Mouse (Mus musculus) limb, embryonic 12.5 days (tissue): ENCODE data around the gene Atg9b. TPM values are rescaled to one million over a fixed set of nuclear protein-coding genes. Genes with fewer than 3 reads are reported as not detected.
A peak's percentile ranks its signal among the peaks of the same experiment; 100 is the strongest.

Source experiments
- ATAC-seq: fragments of 200-750 bp; cut with Nextera tagmentation; 2 replicates; pipeline ENCODE4 v1.8.0; 2017; ENCODE audit warnings: low read depth, moderate TSS enrichment; ENCODE audit not compliant: insufficient number of reproducible peaks, insufficient read depth, low FRiP score, low TSS enrichment
- H3K27ac ChIP-seq: fragments of 300-500 bp; sonication (generic); 2 replicates; pipeline ENCODE4 v1.5.1; 2016; ENCODE audit warnings: mild to moderate bottlenecking, moderate library complexity
- H3K27me3 ChIP-seq: fragments of 300-500 bp; sonication (generic); 2 replicates; pipeline ENCODE4 v1.6.1; 2016; ENCODE audit warnings: mild to moderate bottlenecking, moderate library complexity
- H3K36me3 ChIP-seq: fragments of 300-500 bp; sonication (generic); 2 replicates; pipeline ENCODE4 v1.6.1; 2016; ENCODE audit warnings: mild to moderate bottlenecking, moderate library complexity
- H3K4me1 ChIP-seq: fragments of 300-500 bp; sonication (generic); replicated peaks from 2 replicates; pipeline ENCODE4 v1.6.1; 2016
- H3K4me2 ChIP-seq: fragments of 300-500 bp; sonication (generic); 2 replicates; pipeline ENCODE4 v1.6.1; 2016; ENCODE audit warnings: mild to moderate bottlenecking, moderate library complexity
- H3K4me3 ChIP-seq: fragments of 300-500 bp; sonication (generic); replicated peaks from 2 replicates; pipeline ENCODE4 v1.5.1; 2016; ENCODE audit warnings: mild to moderate bottlenecking
- H3K9ac ChIP-seq: fragments of 300-500 bp; sonication (generic); replicated peaks from 2 replicates; pipeline ENCODE4 v1.6.1; 2016; ENCODE audit warnings: mild to moderate bottlenecking, moderate library complexity
- H3K9me3 ChIP-seq: fragments of 300-500 bp; sonication (generic); 2 replicates; pipeline ENCODE4 v1.6.1; 2016; ENCODE audit warnings: mild to moderate bottlenecking, moderate library complexity
- WGBS: fragments of 180-500 bp; shearing (Covaris S2); methylation state at CpG from one replicate; pipeline ENCODE4 v1.1.7; 2016; 5-methylcytosine and 5-hydroxymethylcytosine counted together
- polyA plus RNA-seq: library from polyadenylated mRNA; unstranded; fragments of >200 nt; fragmentation: Nextera tagmentation; extraction: Ambion mirVana; gene quantifications from 2 replicates; pipeline ENCODE4 v1.2.1, GENCODE M21; 2016

Atg9b gene
- polyA plus RNA-seq, 1 experiment from 2014 or later: 0.46 TPM

- WGBS: under 1% methylated on average over 30 of the region's 30 CpGs
- H3K9ac ChIP-seq: no peak overlapping the region; the same call in 1 of the 2 replicates
- peak overlapping the region; percentile 93 for H3K4me2 ChIP-seq
- no peaks in the 10 kb centered on the region for H3K36me3 ChIP-seq
- no peak overlapping the region for H3K27ac ChIP-seq
- H3K4me3 ChIP-seq: peak overlapping the region; percentile 46
- no peaks in the 10 kb centered on the region for H3K9me3 ChIP-seq
- no peak for ATAC-seq
- H3K4me1 ChIP-seq: peaks cover 66% of the 10 kb centered on the region
- H3K27me3 ChIP-seq: peaks cover 81% of the 10 kb centered on the region
These were observed 43.4 kb downstream of the Atg9b start for GRCm38 (mm10) chr5:24348546-24348945.

GRCm38 (mm10) chr5:24348128-24348527 lies 43.8 kb downstream of the Atg9b start:
- Histone ChIP-seq H3K27me3 (peaks cover 76% of the 10 kb centered on the region), H3K4me1 (peaks cover 62% of the 10 kb centered on the region), H3K4me2 (peak overlapping the region; percentile 93), H3K36me3 (no peaks in the 10 kb centered on the region), H3K9ac (no peak overlapping the region; the same call in 1 of the 2 replicates), H3K9me3 (no peaks in the 10 kb centered on the region), H3K27ac (no peak overlapping the region), H3K4me3 (peak overlapping the region; percentile 46)
- under 1% methylated on average over 41 of the region's 41 CpGs for WGBS
- no peak for ATAC-seq

GRCm38 (mm10) chr5:24347186-24347875 lies 44.6 kb downstream of the Atg9b start:
- H3K9ac ChIP-seq: no peak overlapping the region
- peaks cover 54% of the 10 kb centered on the region for H3K4me1 ChIP-seq
- WGBS: 33% methylated on average over 7 of the region's 7 CpGs
- H3K9me3 ChIP-seq: no peaks in the 10 kb centered on the region
- H3K4me3 ChIP-seq: no peak overlapping the region
- no peaks in the 10 kb centered on the region for H3K36me3 ChIP-seq
- peak overlapping the region; percentile 93; the same call in 1 of the 2 replicates for H3K4me2 ChIP-seq
- peaks cover 68% of the 10 kb centered on the region for H3K27me3 ChIP-seq
- ATAC-seq: no peak
- H3K27ac ChIP-seq: no peak overlapping the region

- ATAC-seq: no peak
- Histone ChIP-seq H3K27me3 (peaks cover 66% of the 10 kb centered on the region), H3K4me1 (peaks cover 48% of the 10 kb centered on the region), H3K27ac (no peak overlapping the region), H3K36me3 (no peaks in the 10 kb centered on the region), H3K4me2 (no peak overlapping the region), H3K9me3 (no peaks in the 10 kb centered on the region), H3K9ac (no peak overlapping the region), H3K4me3 (no peak overlapping the region)
- 82% methylated on average over 7 of the region's 7 CpGs for WGBS
These were observed 45.6 kb downstream of the Atg9b start for GRCm38 (mm10) chr5:24346313-24346712.

GRCm38 (mm10) chr5:24344477-24345051 lies 47.4 kb downstream of the Atg9b start:
- Histone ChIP-seq H3K36me3 (no peaks in the 10 kb centered on the region), H3K27me3 (peaks cover 48% of the 10 kb centered on the region), H3K4me1 (peaks cover 37% of the 10 kb centered on the region), H3K4me3 (no peak overlapping the region), H3K4me2 (no peak overlapping the region), H3K9me3 (no peaks in the 10 kb centered on the region), H3K9ac (no peak overlapping the region), H3K27ac (no peak overlapping the region)
- ATAC-seq: no peak
- WGBS: 24% methylated on average over 12 of the region's 12 CpGs

DNA sequence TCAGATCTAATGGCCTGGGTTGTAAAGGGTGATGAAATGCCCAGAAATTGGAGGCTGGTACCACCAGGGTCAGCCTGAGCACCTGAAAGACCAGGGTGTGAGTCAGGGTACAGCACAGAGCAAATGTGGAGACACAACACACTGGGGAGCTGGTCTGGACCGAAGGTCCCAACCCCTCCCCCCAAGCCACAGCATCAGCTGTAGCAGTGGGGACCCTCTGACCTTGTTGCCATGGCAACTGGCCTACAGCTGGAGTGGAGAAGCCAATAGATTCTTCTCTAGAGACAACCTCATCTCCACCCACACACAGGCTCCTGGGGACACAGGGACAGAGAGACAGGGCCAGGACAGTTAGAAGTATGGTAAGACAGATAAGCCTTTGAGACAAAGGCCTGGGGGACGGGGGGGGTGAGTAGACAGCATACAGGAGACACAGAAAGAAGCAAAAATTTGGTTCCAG lies 47.9 kb downstream of the Atg9b start:
- 0 out of 2 replicates have a peak, but pooled peaks have one; percentile 37 for ATAC-seq
- 25% methylated on average over 2 of the region's 2 CpGs for WGBS
- Histone ChIP-seq H3K4me3 (no peak overlapping the region), H3K9me3 (no peaks in the 10 kb centered on the region), H3K4me1 (peaks cover 32% of the 10 kb centered on the region), H3K4me2 (no peak overlapping the region), H3K27me3 (peaks cover 43% of the 10 kb centered on the region), H3K27ac (no peak overlapping the region), H3K9ac (no peak overlapping the region), H3K36me3 (no peaks in the 10 kb centered on the region)

GRCm38 (mm10) chr5:24343379-24343778 lies 48.6 kb downstream of the Atg9b start:
- H3K27me3 ChIP-seq: peaks cover 36% of the 10 kb centered on the region
- H3K4me2 ChIP-seq: no peak overlapping the region
- no peaks in the 10 kb centered on the region for H3K9me3 ChIP-seq
- H3K36me3 ChIP-seq: no peaks in the 10 kb centered on the region
- H3K4me3 ChIP-seq: no peak overlapping the region
- ATAC-seq: no peak
- H3K27ac ChIP-seq: no peak overlapping the region
- H3K4me1 ChIP-seq: peaks cover 26% of the 10 kb centered on the region
- no peak overlapping the region for H3K9ac ChIP-seq

GRCm38 (mm10) chr5:24342966-24343365 lies 49.0 kb downstream of the Atg9b start:
- H3K4me1 ChIP-seq: peaks cover 22% of the 10 kb centered on the region
- ATAC-seq: no peak
- H3K4me3 ChIP-seq: no peak overlapping the region
- H3K9me3 ChIP-seq: no peaks in the 10 kb centered on the region
- WGBS: 47% methylated on average over 8 of the region's 8 CpGs
- H3K9ac ChIP-seq: no peak overlapping the region
- H3K27ac ChIP-seq: no peak overlapping the region
- H3K4me2 ChIP-seq: no peak overlapping the region
- H3K27me3 ChIP-seq: peaks cover 32% of the 10 kb centered on the region
- H3K36me3 ChIP-seq: no peaks in the 10 kb centered on the region

DNA sequence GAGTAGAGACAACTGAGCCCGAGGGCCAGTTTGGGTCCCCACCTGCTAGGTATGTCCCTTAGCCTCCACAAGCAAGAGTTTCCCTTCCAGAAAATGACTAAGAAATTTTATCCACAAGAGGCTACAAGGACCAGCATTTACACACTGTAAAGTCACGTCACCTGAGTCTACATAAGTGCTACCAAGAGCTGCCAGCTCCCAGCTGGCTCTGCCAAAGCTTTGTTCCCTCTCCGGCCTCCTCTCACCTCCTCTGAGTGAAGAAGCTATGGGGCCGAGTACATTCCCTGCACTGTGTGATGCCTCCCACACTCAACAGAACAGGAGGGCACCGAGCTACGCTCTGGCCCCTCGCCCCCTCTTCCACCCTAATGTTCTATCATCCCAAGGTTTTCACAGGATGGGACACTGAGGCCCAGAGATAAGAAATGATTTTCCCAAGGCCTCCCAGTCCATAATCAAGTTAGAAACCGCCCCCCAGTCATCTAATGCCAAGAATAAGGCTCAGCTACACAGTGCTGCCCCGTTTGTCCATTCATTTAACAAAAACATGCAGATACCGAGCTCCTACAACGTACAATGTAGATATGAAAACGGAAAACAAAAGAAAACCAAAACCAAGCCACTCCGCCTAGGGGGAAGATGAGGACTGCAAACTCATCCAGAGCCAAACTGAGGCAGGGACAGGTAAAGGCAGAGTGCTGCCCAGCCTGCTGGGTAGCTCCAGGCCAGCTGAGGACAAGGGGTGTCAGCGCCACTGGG lies 49.6 kb downstream of the Atg9b start:
- Histone ChIP-seq H3K9ac (no peak overlapping the region), H3K27me3 (peaks cover 26% of the 10 kb centered on the region), H3K4me2 (no peak overlapping the region), H3K36me3 (no peaks in the 10 kb centered on the region), H3K4me1 (peaks cover 16% of the 10 kb centered on the region), H3K27ac (no peak overlapping the region), H3K4me3 (no peak overlapping the region), H3K9me3 (no peaks in the 10 kb centered on the region)
- 80% methylated on average over 14 of the region's 14 CpGs for WGBS
- no peak for ATAC-seq

DNA sequence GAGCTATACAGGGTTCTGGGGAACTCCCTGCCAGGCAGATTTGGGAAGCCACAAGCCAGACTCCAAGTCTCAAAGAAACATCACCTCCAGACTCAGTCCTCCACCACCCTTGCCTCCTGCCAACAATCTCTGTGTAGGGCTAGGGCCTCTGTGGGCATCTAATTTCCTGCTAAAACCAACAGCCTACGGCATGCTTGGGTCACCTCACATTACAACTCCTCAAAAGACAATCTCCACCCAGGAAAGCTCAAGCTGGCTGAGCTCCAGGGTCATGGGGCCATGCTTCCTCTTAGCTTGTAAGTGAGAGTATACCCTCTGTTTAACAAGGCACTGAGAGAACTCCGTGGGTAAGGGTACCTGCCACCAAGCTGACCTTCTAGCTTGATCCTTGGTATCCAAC lies 54.1 kb downstream of the Atg9b start:
- Histone ChIP-seq H3K4me1 (no peaks in the 10 kb centered on the region), H3K27ac (no peak overlapping the region), H3K4me2 (no peak overlapping the region), H3K36me3 (no peaks in the 10 kb centered on the region), H3K9ac (no peak overlapping the region), H3K27me3 (no peaks in the 10 kb centered on the region), H3K4me3 (no peak overlapping the region), H3K9me3 (no peaks in the 10 kb centered on the region)
- no peak for ATAC-seq
- 54% methylated on average over 2 of the region's 2 CpGs for WGBS

DNA sequence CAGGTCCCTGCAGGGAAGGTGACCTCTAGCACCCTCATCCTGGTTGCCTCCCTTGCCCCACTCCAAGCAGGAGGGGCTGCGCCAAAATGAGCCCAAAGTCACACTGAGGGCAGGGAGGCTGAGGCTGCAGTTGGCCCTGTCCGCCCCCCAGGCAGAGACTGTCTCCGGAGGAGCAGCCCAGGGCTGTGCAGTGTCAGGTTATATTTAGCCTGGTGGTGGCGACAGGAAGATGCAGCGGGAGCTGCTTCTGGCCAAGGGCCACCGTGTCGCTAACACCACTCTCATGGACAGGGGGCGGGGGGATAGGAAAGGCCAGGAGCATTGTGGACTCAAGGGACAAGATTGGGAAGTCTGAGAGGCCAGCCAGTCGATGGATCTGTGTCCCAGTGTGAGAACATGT lies 54.6 kb downstream of the Atg9b start:
- H3K4me1 ChIP-seq: no peaks in the 10 kb centered on the region
- H3K36me3 ChIP-seq: no peaks in the 10 kb centered on the region
- no peaks in the 10 kb centered on the region for H3K27me3 ChIP-seq
- no peak overlapping the region for H3K27ac ChIP-seq
- H3K4me3 ChIP-seq: no peak overlapping the region
- ATAC-seq: no peak
- 39% methylated on average over 9 of the region's 9 CpGs for WGBS
- H3K9ac ChIP-seq: no peak overlapping the region; the same call in 1 of the 2 replicates
- no peaks in the 10 kb centered on the region for H3K9me3 ChIP-seq
- no peak overlapping the region for H3K4me2 ChIP-seq
